Mouse (Mus musculus): ENCODE data around the gene Ulk3. TPM values are rescaled to one million over a fixed set of nuclear protein-coding genes. Genes with fewer than 3 reads are reported as not detected.

The Ulk3 gene
- total and polyA plus RNA-seq, 3 experiments: 2.6 to 11.4 (median 10.0) TPM

DNA sequence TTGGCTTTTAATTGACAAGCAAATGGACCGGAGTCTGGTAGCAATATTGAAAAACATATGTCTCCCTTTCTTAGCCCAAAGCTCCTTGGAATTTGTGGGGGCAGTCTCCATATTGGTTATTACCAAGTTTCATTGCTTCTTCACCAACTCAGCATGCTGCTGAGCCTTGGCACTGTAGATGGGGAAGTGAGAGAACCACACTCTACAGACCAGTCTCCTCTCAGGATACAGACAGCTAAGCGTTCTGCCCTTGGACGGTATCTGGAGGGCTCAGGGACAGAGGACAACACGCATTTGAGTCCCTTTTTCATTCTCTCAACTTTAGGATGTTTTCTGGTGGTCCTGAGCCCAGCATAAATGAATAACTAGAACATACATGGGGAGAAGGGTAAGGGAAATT lies 30.6 kb upstream of the Ulk3 start:
- Histone ChIP-seq H3K36me3 (replicated peaks in 1 of 2; ENCODE audit: control insufficient read depth in 1 of 2, insufficient read depth in 1 of 2, low read length in 1 of 2) (no peaks in the 10 kb centered on the region), H3K4me1 (ENCODE audit: control insufficient read depth in 1 of 2, insufficient read depth in 2 of 2) (peaks cover 10 to 54% of the 10 kb centered on the region in 2 experiments), H3K27ac (ENCODE audit: insufficient read depth, low read depth) (0 out of 2 replicates have a peak overlapping the region, but pooled peaks have one; percentile 3), H3K9ac (ENCODE audit: insufficient read depth, low read depth) (no peak overlapping the region), H3K4me3 (replicated peaks in 1 of 3; ENCODE audit: low read depth in 2 of 3, low read length in 2 of 3, poor library complexity in 1 of 3) (no peak overlapping the region), H3K9me3 (replicated peaks; ENCODE audit: low read length) (no peaks in the 10 kb centered on the region), H3K4me2 (ENCODE audit: insufficient read depth, low read depth, poor library complexity, severe bottlenecking) (no peak overlapping the region), H3K27me3 (replicated peaks) (no peaks in the 10 kb centered on the region), H3K79me2 (replicated peaks; ENCODE audit: control insufficient read depth, extremely low read depth, insufficient read depth, poor library complexity, severe bottlenecking) (peaks cover 25% of the 10 kb centered on the region)
- TF ChIP-seq IRF4 (IDR thresholded peaks at IDR 0.05; ENCODE audit: low read depth, low read length): peak; percentile 63; the same call in 1 of the 2 replicates
- TF ChIP-seq EP300 (IDR thresholded peaks at IDR 0.05; ENCODE audit: low read length): peak; percentile 60
- TF ChIP-seq MYC (IDR thresholded peaks at IDR 0.05; ENCODE audit: low read depth, low read length): 0 out of 2 replicates have a peak, but pooled peaks have one; percentile 30
- no peak for TF ChIP-seq GABPA (IDR thresholded peaks at IDR 0.05; ENCODE audit: insufficient replicate concordance, low read depth, low read length)
- TF ChIP-seq POLR2A (IDR thresholded peaks at IDR 0.05; ENCODE audit: low read depth, low read length): 0 out of 2 replicates have a peak, but pooled peaks have one; percentile 32
- no peak for TF ChIP-seq NRF1 (IDR thresholded peaks at IDR 0.05; ENCODE audit: low read depth, low read length)
- in situ Hi-C loops (cut with MboI; ENCODE audit: low pct_ligation_motif_present, low pct_unique_long_range_greater_than_20kb, low sequenced_read_pairs): no loop called here
- DNase-seq (ENCODE audit: extremely low read depth): no peak
- dilution Hi-C loops (cut with MboI; ENCODE audit: extremely low pct_ligation_motif_present, extremely low pct_unique_long_range_greater_than_20kb, low sequenced_read_pairs): no loop called here

DNA sequence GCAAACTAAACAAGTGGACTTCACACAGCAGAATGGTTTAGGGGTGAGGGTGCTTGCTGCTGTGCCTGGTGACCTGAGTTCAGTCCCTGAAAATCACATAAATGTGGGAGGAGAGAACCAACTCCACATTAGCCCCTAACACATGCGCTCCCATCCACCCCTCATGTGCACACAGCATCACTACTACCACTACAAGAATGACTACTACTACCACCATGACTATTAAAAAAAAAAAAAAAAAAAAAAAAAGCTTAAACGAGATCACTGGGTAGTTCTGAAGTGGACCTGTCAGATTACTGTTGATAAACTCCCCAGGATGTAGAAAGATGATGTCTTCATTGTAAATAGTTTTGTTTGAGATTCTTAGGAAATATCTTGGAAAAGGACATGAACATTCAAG lies 29.7 kb upstream of the Ulk3 start:
- Histone ChIP-seq H3K36me3 (replicated peaks in 1 of 2; ENCODE audit: control insufficient read depth in 1 of 2, insufficient read depth in 1 of 2, low read length in 1 of 2) (no peaks in the 10 kb centered on the region), H3K79me2 (replicated peaks; ENCODE audit: control insufficient read depth, extremely low read depth, insufficient read depth, poor library complexity, severe bottlenecking) (peaks cover 34% of the 10 kb centered on the region), H3K4me1 (ENCODE audit: control insufficient read depth in 1 of 2, insufficient read depth in 2 of 2) (peaks cover 11 to 62% of the 10 kb centered on the region in 2 experiments), H3K4me2 (ENCODE audit: insufficient read depth, low read depth, poor library complexity, severe bottlenecking) (peak overlapping the region; percentile 11; the same call in 1 of the 2 replicates), H3K9ac (ENCODE audit: insufficient read depth, low read depth) (no peak overlapping the region), H3K9me3 (replicated peaks; ENCODE audit: low read length) (no peaks in the 10 kb centered on the region), H3K27ac (ENCODE audit: insufficient read depth, low read depth) (no peak overlapping the region), H3K4me3 (replicated peaks in 1 of 3; ENCODE audit: low read depth in 2 of 3, low read length in 2 of 3, poor library complexity in 1 of 3) (no peak overlapping the region), H3K27me3 (replicated peaks) (no peaks in the 10 kb centered on the region)
- no peak for DNase-seq (ENCODE audit: extremely low read depth)
- in situ Hi-C loops (cut with MboI; ENCODE audit: low pct_ligation_motif_present, low pct_unique_long_range_greater_than_20kb, low sequenced_read_pairs) (no loop called here), dilution Hi-C loops (cut with MboI; ENCODE audit: extremely low pct_ligation_motif_present, extremely low pct_unique_long_range_greater_than_20kb, low sequenced_read_pairs) (no loop called here)
- TF ChIP-seq MAFK (IDR thresholded peaks at IDR 0.05; ENCODE audit: insufficient replicate concordance, low read length) (no peak), ZNF384 (IDR thresholded peaks at IDR 0.05; ENCODE audit: low read depth, low read length) (peak; percentile 90), MXI1 (IDR thresholded peaks at IDR 0.05; ENCODE audit: low read depth, low read length) (no peak), CHD1 (IDR thresholded peaks at IDR 0.05; ENCODE audit: low read depth, low read length) (no peak), RAD21 (IDR thresholded peaks at IDR 0.05; ENCODE audit: low read depth, low read length) (no peak), POLR2AphosphoS2 (IDR thresholded peaks at IDR 0.05; ENCODE audit: low read depth, low read length) (no peak), HCFC1 (IDR thresholded peaks at IDR 0.05; ENCODE audit: low read depth, low read length) (no peak), EP300 (IDR thresholded peaks at IDR 0.05; ENCODE audit: low read length) (peak; percentile 10; the same call in 1 of the 2 replicates), ZMIZ1 (IDR thresholded peaks at IDR 0.05; ENCODE audit: low read depth, low read length) (no peak), JUN (IDR thresholded peaks at IDR 0.05; ENCODE audit: insufficient read depth, low read depth, low read length) (peak; percentile 27; the same call in 1 of the 2 replicates), BHLHE40 (IDR thresholded peaks at IDR 0.05; ENCODE audit: low read depth, low read length) (peak; percentile 59), MEF2A (IDR thresholded peaks at IDR 0.05; ENCODE audit: borderline replicate concordance, low read depth, low read length) (0 out of 2 replicates have a peak, but pooled peaks have one; percentile 24), PAX5 (IDR thresholded peaks at IDR 0.05; ENCODE audit: low read length) (no peak), TBP (conservative IDR thresholded peaks at IDR 0.05; ENCODE audit: low read depth, low read length) (no peak), IRF4 (IDR thresholded peaks at IDR 0.05; ENCODE audit: low read depth, low read length) (peak; percentile 38; the same call in 1 of the 2 replicates), NELFE (IDR thresholded peaks at IDR 0.05; ENCODE audit: low read depth, low read length) (no peak), ETS1 (conservative IDR thresholded peaks at IDR 0.05; ENCODE audit: low read depth, low read length) (no peak), ZC3H11A (IDR thresholded peaks at IDR 0.05; ENCODE audit: low read depth, low read length) (no peak), SIN3A (IDR thresholded peaks at IDR 0.05; ENCODE audit: low read length) (peak; percentile 27; the same call in 1 of the 2 replicates), SMC3 (IDR thresholded peaks at IDR 0.05; ENCODE audit: low read depth, low read length) (no peak), MAX (IDR thresholded peaks at IDR 0.05; ENCODE audit: low read length) (0 out of 2 replicates have a peak, but pooled peaks have one; percentile 47), CTCF (conservative IDR thresholded peaks at IDR 0.05 in 1 of 2, IDR thresholded peaks at IDR 0.05 in 1 of 2; ENCODE audit: low read depth in 2 of 2, low read length in 2 of 2) (no peak), RCOR1 (conservative IDR thresholded peaks at IDR 0.05; ENCODE audit: low read depth, low read length) (no peak), MYC (IDR thresholded peaks at IDR 0.05; ENCODE audit: low read depth, low read length) (0 out of 2 replicates have a peak, but pooled peaks have one; percentile 34), USF1 (IDR thresholded peaks at IDR 0.05; ENCODE audit: low read depth, low read length) (no peak), JUND (conservative IDR thresholded peaks at IDR 0.05; ENCODE audit: low read depth, low read length) (no peak)

Measured in CH12.LX (cell line).